Mouse (Mus musculus) adrenal gland, adult 2 months (tissue): ENCODE data around the gene Pnrc2. TPM values are rescaled to one million over a fixed set of nuclear protein-coding genes. Genes with fewer than 3 reads are reported as not detected.

Source experiments
- DNase-seq: peaks from one replicate; pipeline ENCODE4 v3.0.0; 2021
- polyA plus RNA-seq: library from polyadenylated mRNA; depleted of rRNA; stranded (reverse); fragments of >200 nt; gene quantifications from 2 replicates; pipeline ENCODE4 v1.2.3, GENCODE M21; 2012
- total RNA-seq, 2 experiments: library from RNA; stranded (reverse); gene quantifications; 2 replicates each; pipeline ENCODE4 v1.2.3; 2021

Gene Pnrc2
- total and polyA plus RNA-seq, 3 experiments, result 5.5 to 128 (median 99.4) TPM

GRCm38 (mm10) chr4:135892884-135893283 is 19.2 kb upstream of the Pnrc2 start:
- no peak for DNase-seq

GRCm38 (mm10) chr4:135891539-135891938 is 17.9 kb upstream of the Pnrc2 start:
- no peak for DNase-seq

GRCm38 (mm10) chr4:135889884-135890283 is 16.2 kb upstream of the Pnrc2 start:
- peak; percentile 80 for DNase-seq

- DNase-seq, result no peak
Observed at GRCm38 (mm10) chr4:135889146-135889883, 15.7 kb upstream of the Pnrc2 start.

- DNase-seq, result no peak
Observed at GRCm38 (mm10) chr4:135888448-135889057, 14.9 kb upstream of the Pnrc2 start.

GRCm38 (mm10) chr4:135886184-135886583 is 12.5 kb upstream of the Pnrc2 start:
- DNase-seq, result no peak

GRCm38 (mm10) chr4:135885676-135886075 is 12.0 kb upstream of the Pnrc2 start:
- DNase-seq, result peak; percentile 65

- DNase-seq, result no peak
Observed at GRCm38 (mm10) chr4:135884531-135884930, 10.9 kb upstream of the Pnrc2 start.

GRCm38 (mm10) chr4:135883881-135884516 is 10.3 kb upstream of the Pnrc2 start:
- DNase-seq, result no peak

- peak; percentile 76 for DNase-seq
Observed at GRCm38 (mm10) chr4:135883401-135883851, 9.8 kb upstream of the Pnrc2 start.

- no peak for DNase-seq
Observed at GRCm38 (mm10) chr4:135882023-135882422, 8.4 kb upstream of the Pnrc2 start.

GRCm38 (mm10) chr4:135880576-135880975 is 6.9 kb upstream of the Pnrc2 start:
- no peak for DNase-seq

GRCm38 (mm10) chr4:135880018-135880417 is 6.4 kb upstream of the Pnrc2 start:
- DNase-seq, result no peak

GRCm38 (mm10) chr4:135879021-135879420 is 5.4 kb upstream of the Pnrc2 start:
- no peak for DNase-seq

- DNase-seq, result peak; percentile 38
Observed at GRCm38 (mm10) chr4:135877742-135878141, 4.1 kb upstream of the Pnrc2 start.

GRCm38 (mm10) chr4:135876583-135877020 is 3.0 kb upstream of the Pnrc2 start:
- DNase-seq, result peak; percentile 82

- DNase-seq, result peak; percentile 66
Observed at GRCm38 (mm10) chr4:135875991-135876582, 2.4 kb upstream of the Pnrc2 start.

GRCm38 (mm10) chr4:135875546-135875945 is 1.9 kb upstream of the Pnrc2 start:
- DNase-seq, result no peak

- no peak for DNase-seq
Observed at GRCm38 (mm10) chr4:135874564-135875535, 1.2 kb upstream of the Pnrc2 start.

- DNase-seq, result peak; percentile 52
Observed at GRCm38 (mm10) chr4:135872589-135873391, 860 bp downstream of the Pnrc2 start.
